Mouse (Mus musculus) left cerebral cortex, adult 8-10 months (tissue): ENCODE measurements around the gene Net1. TPM values are rescaled to one million over a fixed set of nuclear protein-coding genes. Genes with fewer than 3 reads are reported as not detected.
"Not testable (repeated sequence)": the region's sequence is repeated elsewhere in the genome, so short reads cannot be mapped to it uniquely, and the experiment has no call there.

ENCODE experiments used
- DNase-seq, 2 experiments: peaks; one replicate each; pipeline ENCODE4 v3.0.0; 2022; ENCODE audit warnings: low spot score in 2 of 2
- total RNA-seq, 4 experiments: library from RNA; stranded (reverse); gene quantifications; 2 replicates each; pipeline ENCODE4 v1.2.4; 2022

Net1 gene
- total RNA-seq, result 10 to 100 TPM; 34.6 to 65.6 (median 55.6) TPM

- peak; percentile 72 to 87 for DNase-seq
Observed at GRCm38 (mm10) chr13:3917571-3918311, at the start of gene Net1, which contains the start of gene Tubal3. TSS of gene Net1 (minus strand) at chr13:3918220. TSS of gene Tubal3 (plus strand) at chr13:3918274.

- no peak for DNase-seq
Observed at GRCm38 (mm10) chr13:3951198-3951914, 33.3 kb upstream of the Net1 start.

GRCm38 (mm10) chr13:3949477-3949876, 31.5 kb upstream of the Net1 start:
- no peak for DNase-seq

GRCm38 (mm10) chr13:3947267-3947666, 29.2 kb upstream of the Net1 start:
- DNase-seq, result no peak

- no peak for DNase-seq
Observed at GRCm38 (mm10) chr13:3945249-3945648, 27.2 kb upstream of the Net1 start, which contains the start of gene Ucn3. TSS of gene Ucn3 (minus strand) at chr13:3945349.

GRCm38 (mm10) chr13:3944699-3945098, 26.7 kb upstream of the Net1 start:
- no peak for DNase-seq

- no peak for DNase-seq
Observed at GRCm38 (mm10) chr13:3926046-3926445, 8.0 kb upstream of the Net1 start.

GRCm38 (mm10) chr13:3925632-3926031, 7.6 kb upstream of the Net1 start:
- DNase-seq, result no peak

GRCm38 (mm10) chr13:3924483-3924882, 6.5 kb upstream of the Net1 start:
- DNase-seq, result no peak

GRCm38 (mm10) chr13:3913504-3913903, 4.5 kb downstream of the Net1 start:
- DNase-seq, result no peak

- DNase-seq, result no peak
Observed at GRCm38 (mm10) chr13:3910356-3910755, 7.7 kb downstream of the Net1 start.

- no peak for DNase-seq
Observed at GRCm38 (mm10) chr13:3908262-3908661, 9.8 kb downstream of the Net1 start.

- no peak for DNase-seq
Observed at GRCm38 (mm10) chr13:3907151-3907696, 10.8 kb downstream of the Net1 start.

- no peak for DNase-seq
Observed at GRCm38 (mm10) chr13:3899301-3899700, 18.7 kb downstream of the Net1 start.

- not testable (repeated sequence) for DNase-seq
Observed at GRCm38 (mm10) chr13:3898202-3898601, 19.8 kb downstream of the Net1 start.

- DNase-seq, result peak; percentile 40 to 58
Observed at GRCm38 (mm10) chr13:3896913-3897312, 21.1 kb downstream of the Net1 start.

GRCm38 (mm10) chr13:3896032-3896431, 22.0 kb downstream of the Net1 start:
- DNase-seq, result no peak

- no peak for DNase-seq
Observed at GRCm38 (mm10) chr13:3895397-3895980, 22.5 kb downstream of the Net1 start.

GRCm38 (mm10) chr13:3894549-3894948, 23.5 kb downstream of the Net1 start:
- DNase-seq, result no peak

- peak; percentile 82 for DNase-seq
Observed at GRCm38 (mm10) chr13:3893126-3893734, 24.8 kb downstream of the Net1 start.

- DNase-seq, result no peak
Observed at GRCm38 (mm10) chr13:3892601-3893000, 25.4 kb downstream of the Net1 start.
